In the genomic region with DNA sequence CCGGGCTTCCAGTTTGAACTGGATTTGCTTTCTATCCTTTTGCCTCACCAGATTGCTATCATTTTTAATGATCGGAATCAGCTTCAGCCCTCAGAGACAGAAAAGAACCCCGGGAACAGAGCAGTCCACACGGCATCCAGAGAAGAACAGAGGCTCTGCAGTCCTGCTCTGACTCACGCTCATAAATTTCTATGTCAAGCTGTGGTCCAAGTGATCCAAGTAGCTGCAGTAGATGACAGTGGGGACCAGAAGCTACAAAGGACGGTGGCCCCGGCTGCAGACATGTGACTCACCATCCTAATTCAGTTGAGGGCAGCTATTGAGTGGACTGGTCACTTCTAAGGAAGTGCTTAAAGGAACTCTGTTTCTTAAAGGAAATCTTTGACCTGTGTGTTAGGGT, we compare ENCODE assay signal across 26 mouse cellular contexts. TPM values are rescaled to one million over a fixed set of nuclear protein-coding genes. Genes with fewer than 3 reads are reported as not detected.
DNase-seq lines count a peak whose midpoint lies in the region; ATAC-seq and TF ChIP-seq lines count a peak whose summit lies in the region.
"Had no signal": no experiment of that assay in that cellular context is flagged by ENCODE, and none has a peak within 500 bp of the region (broad histone marks: within the 10 kb centered on the region; RNA-seq: fewer than 3 reads in every experiment).

No protein-coding gene starts in this region.

- H3K4me3 ChIP-seq in kidney, postnatal 0 days (replicated peaks; ENCODE audit: low read depth, low read length) = no peak overlapping the region
- H3K4me3 ChIP-seq in C2C12 (ENCODE audit: insufficient read depth, poor library complexity, severe bottlenecking) = no peak overlapping the region
- H3K4me3 ChIP-seq: forebrain, embryonic 10.5 days; heart, embryonic 10.5 days; intestine, embryonic 15.5 days; megakaryocyte, embryonic 14.5 days; midbrain, embryonic 13.5 days had no signal

- H3K36me3 ChIP-seq in kidney, postnatal 0 days (ENCODE audit: insufficient read depth, low read length) = no peaks in the 10 kb centered on the region
- no peaks in the 10 kb centered on the region for H3K36me3 ChIP-seq in C2C12 (ENCODE audit: control insufficient read depth, insufficient read depth)
- H3K36me3 ChIP-seq: forebrain, embryonic 10.5 days; heart, embryonic 10.5 days; intestine, embryonic 15.5 days; midbrain, embryonic 13.5 days had no signal

- no peak overlapping the region for H3K9ac ChIP-seq in kidney, postnatal 0 days (ENCODE audit: low read depth, low read length)
- H3K9ac ChIP-seq: intestine, embryonic 15.5 days; lung, embryonic 14.5 days; midbrain, embryonic 13.5 days had no signal

- ATAC-seq in kidney, postnatal 0 days (replicated peaks; ENCODE audit: low FRiP score, low read depth) = no peak
- ATAC-seq: forebrain, embryonic 16.5 days; hindbrain, embryonic 16.5 days; intestine, embryonic 15.5 days; midbrain, embryonic 13.5 days; Patski had no signal

- no peak for TF ChIP-seq CTCF in kidney, postnatal 0 days (IDR thresholded peaks at IDR 0.05; ENCODE audit: low read depth)
- no peak for TF ChIP-seq CTCF in C2C12 (IDR thresholded peaks at IDR 0.05; ENCODE audit: control insufficient read depth, insufficient read depth, insufficient read length)

- peak; percentile 27 for DNase-seq in kidney, postnatal 0 days (ENCODE audit: low spot score)
- DNase-seq in kidney, adult 18-20 months = no peak
- peak; percentile 69 for DNase-seq in adrenal gland, adult 2 months
- peak; percentile 27 for DNase-seq in brain, adult 2 months (ENCODE audit: low read depth, low spot score)
- no peak for DNase-seq in gastrocnemius, adult 18-20 months (ENCODE audit: low spot score)
- DNase-seq in ovary, postnatal 36 days (ENCODE audit: low spot score) = no peak
- DNase-seq in gastrocnemius, postnatal 25 days = no peak
- DNase-seq: cerebellum, adult 18-20 months; cerebellum, postnatal 25 days; kidney, adult 9 months; kidney, postnatal 25 days; layer of hippocampus, postnatal 36 days; lung, embryonic 14.5 days; thymus, adult 2 months; thymus, postnatal 4 days had no signal

- H3K4me1 ChIP-seq in kidney, postnatal 0 days (replicated peaks; ENCODE audit: insufficient read depth, low read length) = no peaks in the 10 kb centered on the region
- H3K4me1 ChIP-seq: intestine, embryonic 15.5 days; midbrain, embryonic 13.5 days had no signal

- no peaks in the 10 kb centered on the region for H3K79me3 ChIP-seq in C2C12 (ENCODE audit: low read depth)

- no peaks in the 10 kb centered on the region for H3K27me3 ChIP-seq in kidney, postnatal 0 days (ENCODE audit: insufficient read depth, low read length)
- no peaks in the 10 kb centered on the region for H3K27me3 ChIP-seq in C2C12 (ENCODE audit: control insufficient read depth, insufficient read depth, insufficient read length)
- H3K27me3 ChIP-seq: intestine, embryonic 15.5 days; midbrain, embryonic 13.5 days; Patski had no signal

- H3K9me3 ChIP-seq in kidney, postnatal 0 days (replicated peaks; ENCODE audit: low read length) = no peaks in the 10 kb centered on the region; the same call in 1 of the 2 replicates
- H3K9me3 ChIP-seq: forebrain, embryonic 10.5 days; heart, embryonic 10.5 days; intestine, embryonic 15.5 days; midbrain, embryonic 13.5 days had no signal

- WGBS in kidney, postnatal 0 days = 30% methylated on average over 7 of the region's 7 CpGs

- no peak overlapping the region for H3K4me2 ChIP-seq in kidney, postnatal 0 days (ENCODE audit: low read length)
- H3K4me2 ChIP-seq: intestine, embryonic 15.5 days; liver, embryonic 11.5 days; lung, embryonic 14.5 days; midbrain, embryonic 13.5 days had no signal

- no peak overlapping the region for H3ac ChIP-seq in C2C12 (ENCODE audit: control insufficient read depth, insufficient read length, low read depth)

- no peaks in the 10 kb centered on the region for H3K79me2 ChIP-seq in C2C12 (ENCODE audit: control insufficient read depth, insufficient read depth)

- H3K27ac ChIP-seq in kidney, postnatal 0 days = no peak overlapping the region
- H3K27ac ChIP-seq: forebrain, embryonic 10.5 days; heart, embryonic 10.5 days; intestine, embryonic 15.5 days; midbrain, embryonic 13.5 days; stomach, postnatal 0 days had no signal

TF ChIP-seq in C2C12, 6 proteins besides CTCF, POLR2A, EP300 and RAD21:
- TF ChIP-seq MYOG (IDR thresholded peaks at IDR 0.05; ENCODE audit: control insufficient read depth, extremely low read depth, insufficient read length) (no peak), USF1 (IDR thresholded peaks at IDR 0.05; ENCODE audit: low read depth) (peak; percentile 34), CEBPB (IDR thresholded peaks at IDR 0.05; ENCODE audit: low read depth) (no peak), FOSL1 (IDR thresholded peaks at IDR 0.05; ENCODE audit: insufficient read depth, low read length, poor library complexity, severe bottlenecking) (peak; percentile 63), MAX (IDR thresholded peaks at IDR 0.05) (peak; percentile 21), MYOD1 (IDR thresholded peaks at IDR 0.05; ENCODE audit: control insufficient read depth, insufficient read length, low read depth) (no peak)

RNA-seq across cellular contexts. Expression of a gene that starts 45.6 kb away (rescaled TPM):
- 34.2 and 34.4 TPM in 2 replicates for polyA plus RNA-seq in kidney, postnatal 0 days (2015; fragmentation: Nextera tagmentation; extraction: Ambion mirVana)
- polyA plus RNA-seq in C2C12 (2012; fragmentation: generic; extraction: Trizol) = not detected
- 10 to 100 TPM in 1 of 2 experiments, 1 to 10 TPM in 1; 7.9 to 16.9 TPM for total RNA-seq in adrenal gland, adult 2 months (2021)
- polyA plus RNA-seq in adrenal gland, adult 2 months (2012; rRNA removed) = 0.40 and 0.94 TPM in 2 replicates
- 1 to 10 TPM; 1.5 to 2.9 TPM for total RNA-seq in gastrocnemius, adult 18-20 months (2021)
- total RNA-seq in gastrocnemius, postnatal 25 days (2021) = 1 to 10 TPM; 2.3 to 2.8 TPM

Comparison
In these comparisons a context has a peak if more than half of its experiments do, and no peak if none do; other contexts are left out.
1. DNase-seq: peak in kidney, postnatal 0 days (single experiment), adrenal gland, adult 2 months (single experiment) and brain, adult 2 months (single experiment); none in kidney, adult 18-20 months (single experiment), gastrocnemius, adult 18-20 months (single experiment), ovary, postnatal 36 days (single experiment) and gastrocnemius, postnatal 25 days (single experiment).